Mouse (Mus musculus): ENCODE data around the gene Bid.

Bid gene

GRCm38 (mm10) chr6:120916074-120916971, at the start of gene Bid:
Gene Bid, minus strand, starts transcription at chr6:120916853.
- in situ Hi-C loops (cut with MboI, MseI): no loop called here

- in situ Hi-C loops (cut with MboI, MseI): loop anchor here (25.0 kb wide), 2 partner anchors 571 to 821 kb away; no protein-coding TSS in a partner anchor
Observed at GRCm38 (mm10) chr6:120965814-120966213, 49.2 kb upstream of the Bid start.

- in situ Hi-C loops (cut with MboI, MseI): loop anchor here (25.0 kb wide), 2 partner anchors 573 to 823 kb away; no protein-coding TSS in a partner anchor
Observed at GRCm38 (mm10) chr6:120964179-120964578, 47.5 kb upstream of the Bid start.

GRCm38 (mm10) chr6:120960338-120961030, 43.8 kb upstream of the Bid start:
- in situ Hi-C loops (cut with MboI, MseI): loop anchor here (25.0 kb wide), 2 partner anchors 577 to 827 kb away; no protein-coding TSS in a partner anchor

- in situ Hi-C loops (cut with MboI, MseI): loop anchor here (5.0 to 25.0 kb wide), 3 partner anchors 220 to 830 kb away; no protein-coding TSS in a partner anchor
Observed at GRCm38 (mm10) chr6:120957331-120957730, 40.7 kb upstream of the Bid start.

GRCm38 (mm10) chr6:120956259-120957161, 39.9 kb upstream of the Bid start:
- in situ Hi-C loops (cut with MboI, MseI): loop anchor here (5.0 to 25.0 kb wide), 3 partner anchors 221 to 831 kb away; no protein-coding TSS in a partner anchor

GRCm38 (mm10) chr6:120955215-120955614, 38.6 kb upstream of the Bid start:
- in situ Hi-C loops (cut with MboI, MseI): loop anchor here (5.0 to 25.0 kb wide), 3 partner anchors 222 to 832 kb away; no protein-coding TSS in a partner anchor

- in situ Hi-C loops (cut with MboI, MseI): loop anchor here (25.0 kb wide), 2 partner anchors 583 to 833 kb away; no protein-coding TSS in a partner anchor
Observed at GRCm38 (mm10) chr6:120954241-120954640, 37.6 kb upstream of the Bid start.

GRCm38 (mm10) chr6:120952475-120952874, 35.8 kb upstream of the Bid start:
- in situ Hi-C loops (cut with MboI, MseI): loop anchor here (25.0 kb wide), 2 partner anchors 585 to 835 kb away; no protein-coding TSS in a partner anchor

GRCm38 (mm10) chr6:120951311-120951710, 34.7 kb upstream of the Bid start:
- in situ Hi-C loops (cut with MboI, MseI): loop anchor here (25.0 kb wide), 2 partner anchors 586 to 836 kb away; no protein-coding TSS in a partner anchor

GRCm38 (mm10) chr6:120945510-120945909, 28.9 kb upstream of the Bid start:
- in situ Hi-C loops (cut with MboI, MseI): loop anchor here in 1 of 2 experiments (10.0 kb wide), 1 partner anchor 1981 kb away; no protein-coding TSS in a partner anchor

- in situ Hi-C loops (cut with MboI, MseI): loop anchor here in 1 of 2 experiments (10.0 kb wide), 1 partner anchor 1979 kb away; no protein-coding TSS in a partner anchor
Observed at GRCm38 (mm10) chr6:120943964-120944363, 27.3 kb upstream of the Bid start.

GRCm38 (mm10) chr6:120943551-120943950, 26.9 kb upstream of the Bid start:
- in situ Hi-C loops (cut with MboI, MseI): loop anchor here in 1 of 2 experiments (10.0 kb wide), 1 partner anchor 1979 kb away; no protein-coding TSS in a partner anchor

- in situ Hi-C loops (cut with MboI, MseI): loop anchor here in 1 of 2 experiments (10.0 kb wide), 1 partner anchor 1978 kb away; no protein-coding TSS in a partner anchor
Observed at GRCm38 (mm10) chr6:120943079-120943478, 26.4 kb upstream of the Bid start.

- in situ Hi-C loops (cut with MboI, MseI): loop anchor here in 1 of 2 experiments (10.0 kb wide), 1 partner anchor 1977 kb away; no protein-coding TSS in a partner anchor
Observed at GRCm38 (mm10) chr6:120941575-120941974, 24.9 kb upstream of the Bid start.

- in situ Hi-C loops (cut with MboI, MseI): loop anchor here in 1 of 2 experiments (10.0 kb wide), 1 partner anchor 1976 kb away; no protein-coding TSS in a partner anchor
Observed at GRCm38 (mm10) chr6:120941084-120941481, 24.4 kb upstream of the Bid start.

- in situ Hi-C loops (cut with MboI, MseI): loop anchor here in 1 of 2 experiments (10.0 kb wide), 1 partner anchor 1976 kb away; no protein-coding TSS in a partner anchor
Observed at GRCm38 (mm10) chr6:120940446-120941083, 23.9 kb upstream of the Bid start.

GRCm38 (mm10) chr6:120939783-120940182, 23.1 kb upstream of the Bid start:
- in situ Hi-C loops (cut with MboI, MseI): loop anchor here in 1 of 2 experiments (10.0 kb wide), 1 partner anchor 1975 kb away; no protein-coding TSS in a partner anchor

GRCm38 (mm10) chr6:120938763-120939450, 22.3 kb upstream of the Bid start:
- in situ Hi-C loops (cut with MboI, MseI): no loop called here
